Mouse (Mus musculus) left cerebral cortex, adult 8-10 months (tissue): Measurements from ENCODE around the gene Klf6. TPM values are rescaled to one million over a fixed set of nuclear protein-coding genes. Genes with fewer than 3 reads are reported as not detected.
A peak's percentile ranks its signal among the peaks of the same experiment; 100 is the strongest.

Experiments
- DNase-seq, 2 experiments: peaks; one replicate each; pipeline ENCODE4 v3.0.0; 2022; ENCODE audit warnings: low spot score in 2 of 2
- microRNA-seq, 2 experiments: library from miRNA; unstranded; fragments of <30 nt; microRNA quantifications; one replicate each; pipeline ENCODE4 v1.2.0; 2022
- total RNA-seq, 4 experiments: library from RNA; stranded (reverse); gene quantifications; 2 replicates each; pipeline ENCODE4 v1.2.4; 2022

Klf6 gene
- total RNA-seq, 4 experiments from 2014 or later, result 50.2 to 54.2 (median 51.2) TPM

- DNase-seq, result peak in 1 of 2 experiments; percentile 14
Measured at GRCm38 (mm10) chr13:5897176-5897959, 36.1 kb downstream of the Klf6 start.

DNA sequence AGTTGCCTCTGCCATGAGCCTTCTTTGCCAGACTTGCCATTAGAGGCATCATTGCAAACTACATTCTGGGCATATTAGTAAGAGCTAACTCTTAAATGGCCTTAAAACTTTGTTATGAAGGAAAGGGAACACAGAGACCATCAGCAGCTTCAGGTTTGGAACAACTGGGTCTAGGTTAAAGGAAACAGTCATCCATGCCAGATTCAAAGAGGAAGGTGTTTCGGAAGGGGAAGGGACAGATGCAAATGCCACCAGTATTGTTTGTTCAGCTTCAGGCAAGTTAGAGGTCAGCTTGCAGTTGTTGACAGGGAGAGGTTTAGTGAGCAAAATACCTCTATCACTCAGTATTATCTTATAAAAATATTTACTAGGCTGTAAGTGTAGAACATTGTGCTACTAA lies 37.7 kb downstream of the Klf6 start:
- no peak for DNase-seq

GRCm38 (mm10) chr13:5899641-5900040 lies 38.4 kb downstream of the Klf6 start:
- no peak for DNase-seq

DNA sequence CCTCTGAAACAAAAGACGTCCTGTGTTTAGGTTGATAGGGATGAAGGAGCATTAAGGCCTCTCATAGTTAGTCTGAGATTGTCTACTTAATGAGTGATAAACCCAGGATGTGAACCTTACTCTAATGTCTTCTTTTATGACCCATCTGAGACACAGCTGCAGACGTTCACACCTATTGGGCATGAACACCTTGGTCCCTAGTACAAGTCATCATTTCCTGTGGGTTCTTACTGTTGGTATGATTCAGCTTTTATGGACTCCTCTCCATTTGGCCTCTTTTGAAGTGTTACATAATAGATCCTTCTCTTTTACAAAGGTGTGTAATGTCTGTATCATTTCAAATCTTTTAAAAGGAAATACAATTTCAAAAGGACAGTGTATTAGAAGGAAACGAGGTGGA lies 51.9 kb downstream of the Klf6 start:
- no peak for DNase-seq

DNA sequence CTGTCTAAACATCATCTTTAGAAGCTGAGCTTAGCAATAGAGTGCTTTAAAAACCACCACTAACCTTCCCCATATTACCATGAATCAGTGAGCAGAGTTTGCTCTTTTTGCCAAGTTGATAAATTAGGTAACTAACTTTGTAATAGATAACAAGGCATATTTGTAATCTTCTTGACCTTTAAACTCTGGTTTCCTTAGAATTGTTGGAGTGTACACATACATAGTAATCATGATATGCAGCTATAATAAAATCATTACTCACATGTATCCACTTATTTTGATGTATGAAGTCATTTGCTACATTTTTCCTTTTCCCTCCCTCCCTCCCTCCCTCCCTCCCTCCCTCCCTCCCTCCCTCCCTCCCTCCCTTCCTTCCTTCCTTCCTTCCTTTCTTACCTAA lies 56.1 kb downstream of the Klf6 start:
- DNase-seq, result no peak

DNA sequence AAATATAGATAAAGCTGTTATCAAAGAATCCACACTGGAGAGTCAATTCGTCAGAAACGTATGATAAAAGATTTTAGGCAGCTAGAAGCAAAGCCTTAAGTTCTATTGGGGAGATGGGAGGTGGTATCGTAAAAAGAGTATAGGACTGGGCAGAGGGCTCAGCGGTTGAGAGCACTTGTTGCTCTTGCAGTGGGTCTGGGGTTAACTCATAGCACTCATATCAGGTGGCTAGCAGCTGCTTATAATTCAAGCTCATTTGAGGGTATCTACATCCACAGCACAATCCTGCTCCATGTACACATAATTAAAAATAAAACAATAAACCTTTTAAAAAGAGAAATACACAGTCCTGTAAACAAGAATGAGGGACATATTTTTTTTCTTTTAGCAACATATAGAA lies 58.7 kb downstream of the Klf6 start:
- DNase-seq, result no peak

Small RNA genes within 50 kb of the gene (microRNA-seq; reads per million reads assigned to microRNA genes)
- 0 reads per million in 2 experiments for gene Gm26043
